Mouse (Mus musculus) kidney, postnatal 0 days (tissue): ENCODE results near the gene Tmem206. TPM values are rescaled to one million over a fixed set of nuclear protein-coding genes. Genes with fewer than 3 reads are reported as not detected.

ENCODE experiments used
- ATAC-seq: fragments of 200-750 bp; cut with Nextera tagmentation; replicated peaks from 2 replicates; pipeline ENCODE4 v1.8.0; 2017; ENCODE audit warnings: low read depth, moderate number of reproducible peaks, moderate TSS enrichment, moderate library complexity; ENCODE audit not compliant: low FRiP score
- DNase-seq: peaks from one replicate; pipeline ENCODE4 v3.0.0-alpha.2; 2016; ENCODE audit warnings: low spot score
- H3K27ac ChIP-seq: fragments of 300-500 bp; sonication (generic); 2 replicates; pipeline ENCODE4 v1.5.1; 2014; ENCODE audit warnings: mild to moderate bottlenecking
- H3K27me3 ChIP-seq: fragments of 300-500 bp; sonication (generic); 2 replicates; pipeline ENCODE4 v1.6.1; 2014; ENCODE audit warnings: low read length, mixed read lengths; ENCODE audit not compliant: insufficient read depth
- H3K36me3 ChIP-seq: fragments of 300-500 bp; sonication (generic); 2 replicates; pipeline ENCODE4 v1.6.1; 2014; ENCODE audit warnings: low read length, mixed read lengths; ENCODE audit not compliant: insufficient read depth
- H3K4me1 ChIP-seq: fragments of 300-500 bp; sonication (generic); replicated peaks from 2 replicates; pipeline ENCODE4 v1.6.1; 2014; ENCODE audit warnings: antibody characterized with exemption, low read length, mixed read lengths; ENCODE audit not compliant: insufficient read depth
- H3K4me2 ChIP-seq: fragments of 300-500 bp; sonication (generic); 2 replicates; pipeline ENCODE4 v1.6.1; 2014; ENCODE audit warnings: mild to moderate bottlenecking, low read length, moderate library complexity, mixed read lengths
- H3K4me3 ChIP-seq: fragments of 300-500 bp; sonication (generic); replicated peaks from 2 replicates; pipeline ENCODE4 v1.5.1; 2014; ENCODE audit warnings: low read depth, low read length
- H3K9ac ChIP-seq: fragments of 300-500 bp; sonication (generic); 2 replicates; pipeline ENCODE4 v1.6.1; 2014; ENCODE audit warnings: low read depth, low read length
- H3K9me3 ChIP-seq: fragments of 300-500 bp; sonication (generic); replicated peaks from 2 replicates; pipeline ENCODE4 v1.6.1; 2016; ENCODE audit warnings: low read length, inconsistent platforms, mixed read lengths
- CTCF ChIP-seq: IDR thresholded peaks from 2 replicates; pipeline ENCODE4 v1.5.1; 2016; ENCODE audit warnings: antibody characterized with exemption, low read depth, mild to moderate bottlenecking, moderate library complexity
- WGBS: fragments of 180-500 bp; shearing (Covaris S2); extraction: QIAGEN DNeasy Blood & Tissue Kit; methylation state at CpG from one replicate; pipeline ENCODE4 v1.1.7; 2014; 5-methylcytosine and 5-hydroxymethylcytosine counted together
- polyA plus RNA-seq: library from polyadenylated mRNA; unstranded; fragments of >200 nt; fragmentation: Nextera tagmentation; extraction: Ambion mirVana; gene quantifications from 2 replicates; pipeline ENCODE4 v1.2.1, GENCODE M21; 2015

Gene Tmem206
- polyA plus RNA-seq, 1 experiment from 2014 or later, result 19.7 TPM

- Histone ChIP-seq H3K27me3 (no peaks in the 10 kb centered on the region), H3K4me3 (no peak overlapping the region), H3K36me3 (no peaks in the 10 kb centered on the region), H3K9ac (no peak overlapping the region), H3K27ac (no peak overlapping the region), H3K9me3 (no peaks in the 10 kb centered on the region), H3K4me1 (no peaks in the 10 kb centered on the region), H3K4me2 (no peak overlapping the region)
- DNase-seq (no peak), ATAC-seq (no peak)
- 92% methylated on average over 10 of the region's 10 CpGs for WGBS
- TF ChIP-seq CTCF, result no peak
These were observed 59.2 kb downstream of the Tmem206 start for GRCm38 (mm10) chr1:191384786-191385430.

GRCm38 (mm10) chr1:191391311-191391710 lies 65.6 kb downstream of the Tmem206 start:
- Histone ChIP-seq H3K27me3 (no peaks in the 10 kb centered on the region), H3K4me3 (no peak overlapping the region), H3K4me1 (no peaks in the 10 kb centered on the region), H3K27ac (no peak overlapping the region), H3K4me2 (no peak overlapping the region), H3K9ac (no peak overlapping the region), H3K36me3 (no peaks in the 10 kb centered on the region), H3K9me3 (no peaks in the 10 kb centered on the region)
- TF ChIP-seq CTCF, result peak; percentile 87
- peak; percentile 94 for DNase-seq
- ATAC-seq, result no peak; the same call in 1 of the 2 replicates
- 21% methylated on average over 3 of the region's 3 CpGs for WGBS

GRCm38 (mm10) chr1:191393536-191393935 lies 67.8 kb downstream of the Tmem206 start:
- no peaks in the 10 kb centered on the region for H3K9me3 ChIP-seq
- H3K4me3 ChIP-seq, result no peak overlapping the region
- DNase-seq (no peak), ATAC-seq (no peak)
- no peaks in the 10 kb centered on the region for H3K36me3 ChIP-seq
- no peak for TF ChIP-seq CTCF
- H3K4me2 ChIP-seq, result no peak overlapping the region
- 68% methylated on average over 3 of the region's 3 CpGs for WGBS
- no peaks in the 10 kb centered on the region for H3K4me1 ChIP-seq
- no peak overlapping the region for H3K27ac ChIP-seq
- H3K9ac ChIP-seq, result no peak overlapping the region
- no peaks in the 10 kb centered on the region for H3K27me3 ChIP-seq

GRCm38 (mm10) chr1:191394126-191394525 lies 68.4 kb downstream of the Tmem206 start:
- H3K9ac ChIP-seq, result 0 out of 2 replicates have a peak overlapping the region, but pooled peaks have one; percentile 6
- DNase-seq (peak; percentile 43), ATAC-seq (no peak)
- H3K27me3 ChIP-seq, result no peaks in the 10 kb centered on the region
- TF ChIP-seq CTCF, result no peak
- H3K4me3 ChIP-seq, result peak overlapping the region; percentile 88; the same call in 1 of the 2 replicates
- 47% methylated on average over 2 of the region's 2 CpGs for WGBS
- peak overlapping the region; percentile 79 for H3K4me2 ChIP-seq
- no peak overlapping the region for H3K27ac ChIP-seq
- H3K4me1 ChIP-seq, result no peaks in the 10 kb centered on the region
- no peaks in the 10 kb centered on the region for H3K36me3 ChIP-seq
- H3K9me3 ChIP-seq, result no peaks in the 10 kb centered on the region

- WGBS, result 28% methylated on average over 1 of the region's 1 CpGs
- Histone ChIP-seq H3K9me3 (no peaks in the 10 kb centered on the region), H3K27ac (no peak overlapping the region), H3K9ac (peak overlapping the region; percentile 95), H3K4me1 (no peaks in the 10 kb centered on the region), H3K4me2 (peak overlapping the region; percentile 79), H3K4me3 (peak overlapping the region; percentile 88), H3K27me3 (no peaks in the 10 kb centered on the region), H3K36me3 (no peaks in the 10 kb centered on the region)
- DNase-seq (no peak), ATAC-seq (no peak)
- TF ChIP-seq CTCF, result no peak
These were observed 69.5 kb downstream of the Tmem206 start for GRCm38 (mm10) chr1:191395200-191395599.

- peak overlapping the region; percentile 88 for H3K4me3 ChIP-seq
- H3K27ac ChIP-seq, result peak overlapping the region; percentile 98
- TF ChIP-seq CTCF, result 0 out of 2 replicates have a peak, but pooled peaks have one; percentile 13
- no peak for ATAC-seq
- peak; percentile 47 for DNase-seq
- H3K4me1 ChIP-seq, result no peaks in the 10 kb centered on the region
- H3K4me2 ChIP-seq, result peak overlapping the region; percentile 79
- 0% methylated on average over 38 of the region's 43 CpGs for WGBS
- H3K9ac ChIP-seq, result peak overlapping the region; percentile 95
- no peaks in the 10 kb centered on the region for H3K9me3 ChIP-seq
- H3K27me3 ChIP-seq, result no peaks in the 10 kb centered on the region
- H3K36me3 ChIP-seq, result no peaks in the 10 kb centered on the region
These were observed 70.2 kb downstream of the Tmem206 start for GRCm38 (mm10) chr1:191395871-191396433.
